Mouse (Mus musculus): ENCODE results near the gene Erich6b. TPM values are rescaled to one million over a fixed set of nuclear protein-coding genes. Genes with fewer than 3 reads are reported as not detected.

Erich6b gene
- polyA plus RNA-seq, 2 experiments, result not detected

DNA sequence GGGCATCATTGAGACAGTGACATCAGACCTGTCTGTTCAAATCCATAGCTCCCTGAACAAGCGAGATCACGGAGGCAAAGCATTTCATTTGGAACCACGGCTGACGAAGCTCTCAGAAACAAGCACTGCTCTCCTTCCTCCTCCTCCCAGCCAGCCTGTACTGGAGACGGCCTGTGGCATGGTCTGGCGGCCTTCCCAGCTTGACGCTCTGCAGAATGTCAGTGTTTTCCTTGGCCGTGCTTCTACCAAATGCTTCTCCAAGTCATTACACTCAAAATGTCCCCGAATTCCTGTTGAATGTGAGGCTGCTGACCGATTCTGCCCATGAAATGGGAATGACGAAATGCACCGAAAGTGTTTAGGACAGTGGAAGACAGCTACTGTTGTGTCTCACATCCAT lies 6.7 kb upstream of the Erich6b start:
- Histone ChIP-seq H3K4me3 (replicated peaks; ENCODE audit: low read length) (no peak overlapping the region), H3K27ac (replicated peaks; ENCODE audit: low read depth, low read length) (peak overlapping the region; percentile 35; the same call in 1 of the 2 replicates), H3K9me3 (ENCODE audit: control insufficient read depth, low read length) (no peaks in the 10 kb centered on the region), H3K9ac (ENCODE audit: low read depth, low read length, severe bottlenecking) (no peak overlapping the region), H3K27me3 (ENCODE audit: control insufficient read depth, insufficient read depth, low read length) (no peaks in the 10 kb centered on the region), H3K4me2 (replicated peaks; ENCODE audit: low read depth, low read length, severe bottlenecking) (peak overlapping the region; percentile 15), H3K4me1 (ENCODE audit: control insufficient read depth, insufficient read depth, low read length) (peaks cover 16% of the 10 kb centered on the region), H3K36me3 (ENCODE audit: control insufficient read depth, insufficient read depth, low read length) (no peaks in the 10 kb centered on the region)
- DNase-seq (ENCODE audit: low spot score), result peak; percentile 66
- no peak for ATAC-seq (ENCODE audit: low FRiP score, low read depth)
- WGBS, result 51% methylated on average over 12 of the region's 12 CpGs
- no peak for TF ChIP-seq POLR2A (IDR thresholded peaks at IDR 0.05; ENCODE audit: borderline replicate concordance, extremely low read depth, insufficient read depth, insufficient read length)

DNA sequence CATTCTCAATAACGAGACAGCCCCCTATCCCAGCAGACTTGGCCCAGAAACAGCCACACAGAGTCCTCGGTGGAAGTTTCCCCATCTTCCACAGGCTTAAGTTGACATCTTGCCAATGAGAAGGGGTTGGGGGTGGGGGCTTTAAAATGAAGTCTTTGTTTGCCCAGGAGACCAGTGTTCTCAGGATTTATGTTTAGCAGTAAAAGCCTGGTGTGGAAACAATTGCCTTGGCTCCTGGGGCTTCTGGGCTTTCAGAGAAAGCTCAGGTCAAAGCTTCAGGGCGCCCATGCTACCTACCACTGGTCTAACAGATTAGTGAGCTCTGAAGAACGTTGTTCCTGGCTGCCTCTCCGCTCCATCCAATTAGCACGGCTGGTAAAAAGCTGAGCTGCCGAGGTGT lies 6.0 kb upstream of the Erich6b start:
- H3K4me3 ChIP-seq (replicated peaks; ENCODE audit: low read length), result no peak overlapping the region
- H3K27me3 ChIP-seq (ENCODE audit: control insufficient read depth, insufficient read depth, low read length), result no peaks in the 10 kb centered on the region
- H3K9me3 ChIP-seq (ENCODE audit: control insufficient read depth, low read length), result no peaks in the 10 kb centered on the region
- no peak overlapping the region for H3K9ac ChIP-seq (ENCODE audit: low read depth, low read length, severe bottlenecking)
- H3K4me2 ChIP-seq (replicated peaks; ENCODE audit: low read depth, low read length, severe bottlenecking), result peak overlapping the region; percentile 10; the same call in 1 of the 2 replicates
- DNase-seq (ENCODE audit: low spot score) (peak; percentile 15), ATAC-seq (ENCODE audit: low FRiP score, low read depth) (peak; percentile 65; the same call in 1 of the 2 replicates)
- 25% methylated on average over 7 of the region's 7 CpGs for WGBS
- no peak for TF ChIP-seq POLR2A (IDR thresholded peaks at IDR 0.05; ENCODE audit: borderline replicate concordance, extremely low read depth, insufficient read depth, insufficient read length)
- no peaks in the 10 kb centered on the region for H3K36me3 ChIP-seq (ENCODE audit: control insufficient read depth, insufficient read depth, low read length)
- H3K4me1 ChIP-seq (ENCODE audit: control insufficient read depth, insufficient read depth, low read length), result peaks cover 16% of the 10 kb centered on the region
- no peak overlapping the region for H3K27ac ChIP-seq (replicated peaks; ENCODE audit: low read depth, low read length)

DNA sequence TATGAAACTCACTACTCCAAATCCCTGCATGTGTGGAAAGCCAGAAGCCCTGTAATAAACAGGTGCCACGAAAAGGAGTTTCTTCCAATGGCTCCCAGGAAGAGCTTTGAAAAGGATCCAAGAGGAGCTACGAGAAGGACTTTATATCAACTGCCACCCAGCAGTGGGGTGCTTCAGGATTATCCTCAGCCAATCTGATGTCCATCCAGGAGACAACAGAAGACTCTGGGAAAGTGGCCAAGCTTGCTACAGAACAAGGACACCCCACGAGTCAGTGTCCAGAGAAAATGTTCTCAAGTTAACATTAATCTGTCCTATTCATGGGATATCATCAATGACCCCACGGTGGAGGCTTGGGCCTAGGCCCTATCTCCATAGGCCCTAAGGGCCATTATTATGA lies 4.4 kb upstream of the Erich6b start:
- no peaks in the 10 kb centered on the region for H3K27me3 ChIP-seq (ENCODE audit: control insufficient read depth, insufficient read depth, low read length)
- H3K36me3 ChIP-seq (ENCODE audit: control insufficient read depth, insufficient read depth, low read length), result no peaks in the 10 kb centered on the region
- no peak for ATAC-seq (ENCODE audit: low FRiP score, low read depth)
- no peak overlapping the region for H3K9ac ChIP-seq (ENCODE audit: low read depth, low read length, severe bottlenecking)
- peaks cover 16% of the 10 kb centered on the region for H3K4me1 ChIP-seq (ENCODE audit: control insufficient read depth, insufficient read depth, low read length)
- no peak for TF ChIP-seq POLR2A (IDR thresholded peaks at IDR 0.05; ENCODE audit: borderline replicate concordance, extremely low read depth, insufficient read depth, insufficient read length)
- H3K9me3 ChIP-seq (ENCODE audit: control insufficient read depth, low read length), result no peaks in the 10 kb centered on the region
- H3K27ac ChIP-seq (replicated peaks; ENCODE audit: low read depth, low read length), result no peak overlapping the region
- 75% methylated on average over 4 of the region's 4 CpGs for WGBS
- H3K4me3 ChIP-seq (replicated peaks; ENCODE audit: low read length), result no peak overlapping the region
- no peak for DNase-seq (ENCODE audit: low spot score)
- no peak overlapping the region for H3K4me2 ChIP-seq (replicated peaks; ENCODE audit: low read depth, low read length, severe bottlenecking)

DNA sequence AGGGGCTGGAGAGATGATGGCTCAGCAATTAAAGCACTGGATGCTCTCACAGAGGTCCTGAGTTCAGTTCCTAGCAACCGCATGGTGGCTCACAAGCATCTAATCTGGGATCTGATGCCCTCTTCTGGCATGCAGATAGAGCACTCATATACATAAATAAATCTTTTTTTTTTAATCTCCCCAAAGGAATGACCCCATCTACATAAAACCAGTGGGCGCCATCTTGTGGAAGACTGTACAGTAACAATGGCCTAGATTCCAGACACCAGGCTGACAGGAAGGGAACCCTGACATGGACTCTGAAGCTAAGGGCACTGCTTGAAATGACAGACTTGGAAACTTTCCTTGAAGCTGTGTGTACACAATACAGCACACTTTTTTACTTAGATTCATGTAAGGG lies 1.2 kb upstream of the Erich6b start:
- ATAC-seq (ENCODE audit: low FRiP score, low read depth) (no peak), DNase-seq (ENCODE audit: low spot score) (no peak)
- 79% methylated on average over 2 of the region's 2 CpGs for WGBS
- H3K36me3 ChIP-seq (ENCODE audit: control insufficient read depth, insufficient read depth, low read length), result no peaks in the 10 kb centered on the region
- H3K9me3 ChIP-seq (ENCODE audit: control insufficient read depth, low read length), result no peaks in the 10 kb centered on the region
- H3K9ac ChIP-seq (ENCODE audit: low read depth, low read length, severe bottlenecking), result no peak overlapping the region
- H3K4me2 ChIP-seq (replicated peaks; ENCODE audit: low read depth, low read length, severe bottlenecking), result no peak overlapping the region
- H3K4me3 ChIP-seq (replicated peaks; ENCODE audit: low read length), result no peak overlapping the region
- H3K27ac ChIP-seq (replicated peaks; ENCODE audit: low read depth, low read length), result no peak overlapping the region
- H3K4me1 ChIP-seq (ENCODE audit: control insufficient read depth, insufficient read depth, low read length), result peaks cover 9% of the 10 kb centered on the region
- no peaks in the 10 kb centered on the region for H3K27me3 ChIP-seq (ENCODE audit: control insufficient read depth, insufficient read depth, low read length)
- TF ChIP-seq POLR2A (IDR thresholded peaks at IDR 0.05; ENCODE audit: borderline replicate concordance, extremely low read depth, insufficient read depth, insufficient read length), result no peak

DNA sequence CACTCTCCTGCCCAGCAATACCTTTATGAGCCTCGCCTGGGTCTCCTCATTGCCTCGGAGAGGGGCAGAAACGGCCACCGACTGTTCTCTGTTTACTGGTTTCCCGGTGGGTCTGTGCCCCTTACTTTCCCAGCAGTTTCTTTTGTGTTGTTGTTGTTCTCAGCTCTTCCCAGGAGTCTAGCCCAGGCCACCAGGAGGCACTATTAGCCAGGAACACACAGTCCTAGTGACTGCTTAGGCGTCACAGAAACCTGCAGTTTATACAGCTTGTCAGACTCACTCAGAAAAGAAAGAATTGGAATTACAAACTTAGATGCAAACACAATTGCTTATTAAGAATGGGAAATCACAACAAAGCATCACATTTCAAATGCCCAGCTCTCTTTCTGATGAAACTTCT lies 690 bp upstream of the Erich6b start:
- Histone ChIP-seq H3K27me3 (ENCODE audit: control insufficient read depth, insufficient read depth, low read length) (no peaks in the 10 kb centered on the region), H3K36me3 (ENCODE audit: control insufficient read depth, insufficient read depth, low read length) (no peaks in the 10 kb centered on the region), H3K4me1 (ENCODE audit: control insufficient read depth, insufficient read depth, low read length) (peaks cover 8% of the 10 kb centered on the region), H3K27ac (replicated peaks; ENCODE audit: low read depth, low read length) (no peak overlapping the region), H3K9ac (ENCODE audit: low read depth, low read length, severe bottlenecking) (no peak overlapping the region), H3K9me3 (ENCODE audit: control insufficient read depth, low read length) (no peaks in the 10 kb centered on the region), H3K4me2 (replicated peaks; ENCODE audit: low read depth, low read length, severe bottlenecking) (no peak overlapping the region), H3K4me3 (replicated peaks; ENCODE audit: low read length) (no peak overlapping the region)
- ATAC-seq (ENCODE audit: low FRiP score, low read depth) (no peak), DNase-seq (ENCODE audit: low spot score) (no peak)
- WGBS, result 63% methylated on average over 6 of the region's 6 CpGs
- no peak for TF ChIP-seq POLR2A (IDR thresholded peaks at IDR 0.05; ENCODE audit: borderline replicate concordance, extremely low read depth, insufficient read depth, insufficient read length)

DNA sequence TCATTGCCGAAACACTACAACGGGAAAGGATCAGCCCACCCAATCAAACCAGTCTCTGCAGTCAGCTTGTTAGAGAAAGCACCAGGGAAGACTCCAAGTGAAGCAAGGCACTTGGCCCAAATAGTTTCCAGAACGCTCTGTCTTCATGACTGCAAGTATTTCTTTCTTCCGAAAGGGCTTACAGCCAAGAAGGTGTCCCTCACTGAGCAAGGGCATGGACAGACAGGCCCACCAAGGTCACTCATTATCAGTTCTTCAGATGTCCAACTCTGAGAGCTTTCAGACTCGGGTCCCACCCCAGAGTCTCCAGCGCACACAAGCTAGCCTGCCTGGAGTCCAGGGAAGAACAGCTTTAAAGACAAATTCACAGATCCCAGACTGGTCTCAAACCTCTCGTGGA lies 3.4 kb downstream of the Erich6b start:
- no peak for TF ChIP-seq POLR2A (IDR thresholded peaks at IDR 0.05; ENCODE audit: borderline replicate concordance, extremely low read depth, insufficient read depth, insufficient read length)
- no peak overlapping the region for H3K4me2 ChIP-seq (replicated peaks; ENCODE audit: low read depth, low read length, severe bottlenecking)
- H3K4me1 ChIP-seq (ENCODE audit: control insufficient read depth, insufficient read depth, low read length), result peaks cover 4% of the 10 kb centered on the region
- no peak overlapping the region for H3K4me3 ChIP-seq (replicated peaks; ENCODE audit: low read length)
- no peaks in the 10 kb centered on the region for H3K27me3 ChIP-seq (ENCODE audit: control insufficient read depth, insufficient read depth, low read length)
- no peak overlapping the region for H3K9ac ChIP-seq (ENCODE audit: low read depth, low read length, severe bottlenecking)
- no peak for ATAC-seq (ENCODE audit: low FRiP score, low read depth)
- WGBS, result 90% methylated on average over 7 of the region's 7 CpGs
- no peaks in the 10 kb centered on the region for H3K9me3 ChIP-seq (ENCODE audit: control insufficient read depth, low read length)
- H3K27ac ChIP-seq (replicated peaks; ENCODE audit: low read depth, low read length), result no peak overlapping the region
- no peak for DNase-seq (ENCODE audit: low spot score)
- H3K36me3 ChIP-seq (ENCODE audit: control insufficient read depth, insufficient read depth, low read length), result no peaks in the 10 kb centered on the region
